Mouse (Mus musculus): ENCODE measurements around the gene Vkorc1. TPM values are rescaled to one million over a fixed set of nuclear protein-coding genes. Genes with fewer than 3 reads are reported as not detected.

Vkorc1 gene
- polyA plus RNA-seq, 1 experiment from 2014 or later, result 54.4 TPM

DNA sequence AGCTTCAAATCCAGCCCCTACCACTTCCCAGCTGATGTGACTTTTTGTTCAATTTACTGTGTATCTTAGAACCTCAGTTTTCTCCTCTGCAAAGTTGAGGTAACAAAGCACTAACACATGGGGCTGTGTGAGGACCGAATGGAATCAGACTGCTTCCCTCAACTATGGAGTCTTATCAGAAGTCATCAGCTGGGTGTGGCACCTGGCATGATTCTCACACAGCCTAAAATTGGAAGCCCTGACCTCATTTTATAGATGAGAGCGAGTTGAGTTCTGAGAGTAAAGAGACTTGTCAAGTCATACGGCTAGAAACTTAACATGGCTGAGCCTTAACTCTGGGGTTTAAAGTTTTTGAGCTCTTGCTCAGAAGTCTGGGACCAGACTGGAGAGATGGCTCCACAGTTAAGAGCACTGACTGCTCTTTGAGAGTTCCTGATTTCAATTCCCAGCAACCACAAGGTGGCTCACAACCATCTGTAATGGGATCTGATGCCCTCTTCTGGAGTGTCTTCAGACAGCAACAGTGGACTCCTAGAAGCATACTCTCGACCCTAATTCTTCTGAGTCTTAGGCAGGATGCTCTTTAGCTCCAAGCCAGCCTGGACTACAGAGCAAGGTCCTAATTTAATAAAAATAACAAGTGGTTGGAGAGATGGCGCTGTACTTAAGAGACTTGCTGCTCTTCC is 25.1 kb downstream of the Vkorc1 start:
- Histone ChIP-seq H3K27me3 (no peaks in the 10 kb centered on the region), H3K9me3 (no peaks in the 10 kb centered on the region), H3K27ac (replicated peaks) (no peak overlapping the region), H3K4me2 (replicated peaks) (no peak overlapping the region), H3K9ac (replicated peaks) (no peak overlapping the region), H3K4me3 (no peak overlapping the region), H3K36me3 (peaks cover 59% of the 10 kb centered on the region), H3K4me1 (peaks cover 20% of the 10 kb centered on the region)
- no peak for ATAC-seq (ENCODE audit: low FRiP score, low read depth)
- WGBS, result 83% methylated on average over 5 of the region's 5 CpGs

DNA sequence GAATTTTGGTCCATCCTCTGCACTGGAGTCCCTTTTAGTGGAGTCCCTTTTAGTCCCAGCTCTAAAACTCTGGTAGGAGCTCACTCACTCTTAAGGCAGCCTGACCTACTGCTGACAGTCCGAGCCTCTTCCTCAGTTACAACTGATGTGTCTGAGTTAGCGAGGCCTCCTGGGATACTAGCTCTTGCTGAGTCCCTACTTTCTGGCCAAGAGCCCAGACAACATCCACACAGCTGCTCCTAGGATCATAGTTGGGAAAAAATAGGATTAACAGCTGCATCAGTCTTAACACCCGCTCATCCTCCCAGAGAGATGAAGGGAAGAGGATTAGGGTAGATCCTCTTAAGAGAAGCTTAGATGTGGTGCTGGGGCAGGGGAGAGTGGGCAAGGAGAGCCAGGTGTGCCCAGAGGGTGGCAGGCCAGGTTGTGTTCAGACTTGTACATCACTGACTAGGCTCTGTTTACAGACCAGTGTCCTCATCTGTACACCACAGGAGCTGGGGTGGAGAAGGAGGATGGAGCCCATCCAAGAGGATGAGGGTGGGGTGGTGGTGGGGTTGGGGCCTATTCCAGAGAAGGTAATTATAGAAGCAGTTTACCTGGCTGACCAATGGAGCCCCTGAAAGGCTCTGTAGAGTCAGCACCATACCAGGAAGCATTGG is 26.1 kb downstream of the Vkorc1 start:
- Histone ChIP-seq H3K27ac (replicated peaks) (no peak overlapping the region), H3K36me3 (peaks cover 69% of the 10 kb centered on the region), H3K4me3 (no peak overlapping the region), H3K4me1 (peaks cover 16% of the 10 kb centered on the region), H3K9me3 (no peaks in the 10 kb centered on the region), H3K27me3 (no peaks in the 10 kb centered on the region), H3K9ac (replicated peaks) (no peak overlapping the region), H3K4me2 (replicated peaks) (no peak overlapping the region)
- 66% methylated on average over 3 of the region's 3 CpGs for WGBS
- ATAC-seq (ENCODE audit: low FRiP score, low read depth), result no peak

GRCm38 (mm10) chr7:127867641-127868040 is 27.8 kb downstream of the Vkorc1 start:
- Histone ChIP-seq H3K4me2 (replicated peaks) (no peak overlapping the region), H3K36me3 (peaks cover 59% of the 10 kb centered on the region), H3K9ac (replicated peaks) (no peak overlapping the region), H3K4me1 (0 out of 2 replicates have a peak, but pooled peaks cover 4% of the 10 kb centered on the region), H3K4me3 (no peak overlapping the region), H3K27me3 (no peaks in the 10 kb centered on the region), H3K27ac (replicated peaks) (no peak overlapping the region), H3K9me3 (no peaks in the 10 kb centered on the region)
- no peak for ATAC-seq (ENCODE audit: low FRiP score, low read depth)
- WGBS, result 98% methylated on average over 18 of the region's 18 CpGs

DNA sequence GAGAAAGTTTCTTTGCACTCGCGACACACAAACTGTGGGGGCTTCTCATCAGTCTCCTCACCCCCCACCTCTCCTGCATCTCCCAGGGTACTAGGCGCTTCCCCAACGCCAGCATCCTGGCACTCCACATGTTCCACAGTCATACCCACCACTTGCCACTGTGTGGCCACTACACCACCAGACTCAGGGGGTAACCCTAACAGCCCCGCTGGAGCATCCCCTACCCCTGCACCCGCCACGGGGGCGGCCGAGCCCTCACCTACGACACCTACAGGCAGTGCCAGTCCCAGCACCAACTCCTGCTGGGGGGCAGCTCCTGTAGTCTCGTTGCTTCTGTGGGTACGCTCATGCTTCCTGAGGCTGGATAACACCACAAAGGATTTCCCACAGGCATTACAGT is 29.0 kb downstream of the Vkorc1 start:
- H3K4me1 ChIP-seq, result 0 out of 2 replicates have a peak, but pooled peaks cover 4% of the 10 kb centered on the region
- peaks cover 53% of the 10 kb centered on the region for H3K36me3 ChIP-seq
- H3K9ac ChIP-seq (replicated peaks), result no peak overlapping the region
- H3K4me3 ChIP-seq, result no peak overlapping the region
- ATAC-seq (ENCODE audit: low FRiP score, low read depth), result no peak
- 93% methylated on average over 12 of the region's 12 CpGs for WGBS
- H3K4me2 ChIP-seq (replicated peaks), result no peak overlapping the region
- no peaks in the 10 kb centered on the region for H3K27me3 ChIP-seq
- no peak overlapping the region for H3K27ac ChIP-seq (replicated peaks)
- H3K9me3 ChIP-seq, result no peaks in the 10 kb centered on the region

DNA sequence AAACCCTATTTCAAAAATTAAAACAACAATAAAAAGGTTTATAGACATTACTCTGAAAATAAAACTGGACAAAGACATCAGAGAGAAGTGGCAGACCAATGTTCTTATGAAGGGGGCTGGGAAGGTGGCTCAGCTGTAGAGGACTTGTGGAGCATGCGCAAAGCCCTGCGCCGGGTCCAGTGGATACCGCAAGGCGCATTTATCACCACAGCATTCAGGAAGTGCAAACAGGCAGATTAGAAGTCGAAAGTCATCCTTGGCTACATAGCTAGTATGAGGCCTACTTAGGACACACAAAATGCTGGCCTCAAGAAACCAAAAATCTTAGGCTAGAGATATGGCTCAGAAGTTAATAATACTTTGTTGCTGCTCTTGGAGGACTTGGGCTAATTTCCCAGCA is 37.2 kb downstream of the Vkorc1 start:
- Histone ChIP-seq H3K9me3 (no peaks in the 10 kb centered on the region), H3K4me3 (no peak overlapping the region), H3K36me3 (0 out of 2 replicates have a peak, but pooled peaks cover 4% of the 10 kb centered on the region), H3K9ac (replicated peaks) (no peak overlapping the region), H3K4me1 (no peaks in the 10 kb centered on the region), H3K27ac (replicated peaks) (no peak overlapping the region), H3K27me3 (no peaks in the 10 kb centered on the region), H3K4me2 (replicated peaks) (no peak overlapping the region)
- 92% methylated on average over 6 of the region's 6 CpGs for WGBS
- no peak for ATAC-seq (ENCODE audit: low FRiP score, low read depth)

- Histone ChIP-seq H3K27me3 (no peaks in the 10 kb centered on the region), H3K4me2 (replicated peaks) (no peak overlapping the region), H3K9ac (replicated peaks) (no peak overlapping the region), H3K9me3 (no peaks in the 10 kb centered on the region), H3K4me1 (no peaks in the 10 kb centered on the region), H3K27ac (replicated peaks) (no peak overlapping the region), H3K4me3 (no peak overlapping the region), H3K36me3 (no peaks in the 10 kb centered on the region; the same call in 1 of the 2 replicates)
- WGBS, result 78% methylated on average over 5 of the region's 5 CpGs
- ATAC-seq (ENCODE audit: low FRiP score, low read depth), result no peak
These were observed 44.5 kb downstream of the Vkorc1 start for GRCm38 (mm10) chr7:127850906-127851305.

DNA sequence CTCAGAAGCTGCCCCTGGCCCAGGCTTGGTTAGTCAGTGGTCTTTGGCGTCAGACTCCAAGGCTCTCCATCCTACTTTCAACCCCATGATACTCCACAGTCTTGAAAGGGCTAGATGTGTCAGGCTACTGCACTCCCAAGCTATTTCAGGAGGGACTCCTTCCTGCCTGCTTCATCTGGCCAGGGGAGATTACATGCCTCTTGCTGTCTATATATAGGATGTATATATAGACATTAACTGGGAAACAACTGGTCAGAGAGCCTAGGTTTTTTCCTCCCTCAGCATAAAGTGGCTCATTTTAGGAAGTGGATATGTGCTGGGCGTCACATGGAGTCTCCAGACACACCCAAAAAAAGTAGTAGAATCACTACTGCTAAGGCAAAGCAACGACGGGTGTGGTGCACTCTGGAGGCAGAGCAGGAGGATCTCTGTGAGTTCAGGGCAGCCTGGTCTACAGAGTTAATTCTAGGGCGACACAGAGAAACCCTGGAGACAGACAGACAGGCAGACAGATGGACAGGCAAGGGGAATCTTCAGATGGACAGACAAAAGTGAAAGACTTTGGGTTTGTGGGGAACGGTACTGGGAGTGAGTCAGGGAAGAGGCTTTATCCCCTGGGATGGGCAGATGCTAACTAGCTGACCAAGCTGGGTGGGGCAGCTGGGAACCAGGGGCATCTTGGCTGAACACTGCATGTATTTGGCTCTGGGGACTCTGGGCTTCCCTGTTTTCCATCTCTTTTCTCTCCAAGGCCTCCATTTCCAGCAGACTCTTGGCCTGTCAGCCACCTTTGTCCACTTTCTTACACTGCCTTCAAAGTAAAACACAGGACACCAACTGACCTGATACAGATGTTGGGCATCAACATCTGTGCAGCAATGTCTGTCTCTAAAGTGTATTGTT is 45.2 kb downstream of the Vkorc1 start:
- Histone ChIP-seq H3K27ac (replicated peaks) (no peak overlapping the region), H3K27me3 (no peaks in the 10 kb centered on the region), H3K4me1 (no peaks in the 10 kb centered on the region), H3K36me3 (no peaks in the 10 kb centered on the region; the same call in 1 of the 2 replicates), H3K4me2 (replicated peaks) (no peak overlapping the region), H3K9me3 (no peaks in the 10 kb centered on the region), H3K9ac (replicated peaks) (no peak overlapping the region), H3K4me3 (no peak overlapping the region)
- WGBS, result 81% methylated on average over 6 of the region's 6 CpGs
- ATAC-seq (ENCODE audit: low FRiP score, low read depth), result no peak

Other genes starting within 250 kb of the Vkorc1 start
- gene Bcl7c, start 186.7 kb downstream of the Vkorc1 start, polyA plus RNA-seq (2016; fragmentation: Nextera tagmentation; extraction: Ambion mirVana), result 79.0 and 79.2 TPM in 2 replicates
- 5.5 and 5.8 TPM in 2 replicates for gene Ctf1, start 182.9 kb downstream of the Vkorc1 start, polyA plus RNA-seq (2016; fragmentation: Nextera tagmentation; extraction: Ambion mirVana)
- 0.13 and 0.21 TPM in 2 replicates for gene Ctf2, start 163.5 kb downstream of the Vkorc1 start, polyA plus RNA-seq (2016; fragmentation: Nextera tagmentation; extraction: Ambion mirVana)
- 10.7 and 11.1 TPM in 2 replicates for gene Fbxl19, start 151.1 kb downstream of the Vkorc1 start, polyA plus RNA-seq (2016; fragmentation: Nextera tagmentation; extraction: Ambion mirVana)
- gene Orai3, start 125.8 kb downstream of the Vkorc1 start, polyA plus RNA-seq (2016; fragmentation: Nextera tagmentation; extraction: Ambion mirVana), result 6.2 and 8.1 TPM in 2 replicates
- 22.9 and 23.7 TPM in 2 replicates for gene Setd1a, start 118.9 kb downstream of the Vkorc1 start, polyA plus RNA-seq (2016; fragmentation: Nextera tagmentation; extraction: Ambion mirVana)
- gene Gm49388, start 110.0 kb downstream of the Vkorc1 start, polyA plus RNA-seq (2016; fragmentation: Nextera tagmentation; extraction: Ambion mirVana), result not detected in 2 replicates
- gene Hsd3b7, start 95.0 kb downstream of the Vkorc1 start, polyA plus RNA-seq (2016; fragmentation: Nextera tagmentation; extraction: Ambion mirVana), result 8.1 and 8.3 TPM in 2 replicates
- gene Stx4a, start 71.3 kb downstream of the Vkorc1 start, polyA plus RNA-seq (2016; fragmentation: Nextera tagmentation; extraction: Ambion mirVana), result 20.1 and 21.5 TPM in 2 replicates
- 16.3 and 19.9 TPM in 2 replicates for gene Stx1b, start 71.1 kb downstream of the Vkorc1 start, polyA plus RNA-seq (2016; fragmentation: Nextera tagmentation; extraction: Ambion mirVana)
- 22.5 and 24.6 TPM in 2 replicates for gene Zfp646, start 19.4 kb downstream of the Vkorc1 start, polyA plus RNA-seq (2016; fragmentation: Nextera tagmentation; extraction: Ambion mirVana)
- gene Zfp668, start 18.8 kb downstream of the Vkorc1 start, polyA plus RNA-seq (2016; fragmentation: Nextera tagmentation; extraction: Ambion mirVana), result 39.0 and 39.2 TPM in 2 replicates
- 0.77 and 0.79 TPM in 2 replicates for gene Prss53, start 4.6 kb downstream of the Vkorc1 start, polyA plus RNA-seq (2016; fragmentation: Nextera tagmentation; extraction: Ambion mirVana)
- gene Gm21974, start 163 bp downstream of the Vkorc1 start, polyA plus RNA-seq (2016; fragmentation: Nextera tagmentation; extraction: Ambion mirVana), result not detected in 2 replicates
- 83.7 and 85.5 TPM in 2 replicates for gene Bckdk, start 8.5 kb upstream of the Vkorc1 start, polyA plus RNA-seq (2016; fragmentation: Nextera tagmentation; extraction: Ambion mirVana)
- gene Kat8, start 16.9 kb upstream of the Vkorc1 start, polyA plus RNA-seq (2016; fragmentation: Nextera tagmentation; extraction: Ambion mirVana), result 54.4 and 55.2 TPM in 2 replicates
- 0.43 and 1.3 TPM in 2 replicates for gene Prss8, start 34.5 kb upstream of the Vkorc1 start, polyA plus RNA-seq (2016; fragmentation: Nextera tagmentation; extraction: Ambion mirVana)
- gene Prss36, start 51.1 kb upstream of the Vkorc1 start, polyA plus RNA-seq (2016; fragmentation: Nextera tagmentation; extraction: Ambion mirVana), result 9.3 and 10.4 TPM in 2 replicates
- gene Fus, start 71.8 kb upstream of the Vkorc1 start, polyA plus RNA-seq (2016; fragmentation: Nextera tagmentation; extraction: Ambion mirVana), result 518 and 540 TPM in 2 replicates
- gene Pycard, start 98.2 kb upstream of the Vkorc1 start, polyA plus RNA-seq (2016; fragmentation: Nextera tagmentation; extraction: Ambion mirVana), result 8.0 and 9.1 TPM in 2 replicates
- not detected in 2 replicates for gene Trim72, start 108.3 kb upstream of the Vkorc1 start, polyA plus RNA-seq (2016; fragmentation: Nextera tagmentation; extraction: Ambion mirVana)
- 0.42 and 1.0 TPM in 2 replicates for gene Itgam, start 167.0 kb upstream of the Vkorc1 start, polyA plus RNA-seq (2016; fragmentation: Nextera tagmentation; extraction: Ambion mirVana)
- not detected in 2 replicates for gene Gm49368, start 167.1 kb upstream of the Vkorc1 start, polyA plus RNA-seq (2016; fragmentation: Nextera tagmentation; extraction: Ambion mirVana)
- gene Itgax, start 233.9 kb upstream of the Vkorc1 start, polyA plus RNA-seq (2016; fragmentation: Nextera tagmentation; extraction: Ambion mirVana), result 0.05 TPM in 1 of 2 replicates, not detected in the other

All from midbrain, embryonic 12.5 days (tissue).